Mouse (Mus musculus): Measurements from ENCODE around the gene Ttc24. TPM values are rescaled to one million over a fixed set of nuclear protein-coding genes. Genes with fewer than 3 reads are reported as not detected.
A peak's percentile ranks its signal among the peaks of the same experiment; 100 is the strongest.

The Ttc24 gene
- polyA plus RNA-seq, 1 experiment from 2014 or later = not detected

GRCm38 (mm10) chr3:88030608-88031395 lies 47.3 kb downstream of the Ttc24 start:
- no peaks in the 10 kb centered on the region for H3K9me3 ChIP-seq
- H3K27ac ChIP-seq = no peak overlapping the region
- H3K9ac ChIP-seq = no peak overlapping the region
- no peak overlapping the region for H3K4me3 ChIP-seq
- H3K4me1 ChIP-seq = no peaks in the 10 kb centered on the region
- no peaks in the 10 kb centered on the region for H3K36me3 ChIP-seq
- ATAC-seq (ENCODE audit: insufficient number of reproducible peaks, low FRiP score, low TSS enrichment, low read depth) = no peak
- WGBS = 17% methylated on average over 19 of the region's 19 CpGs
- no peak overlapping the region for H3K4me2 ChIP-seq
- peaks cover 67% of the 10 kb centered on the region for H3K27me3 ChIP-seq

- 56% methylated on average over 5 of the region's 5 CpGs for WGBS
- Histone ChIP-seq H3K36me3 (no peaks in the 10 kb centered on the region), H3K9me3 (no peaks in the 10 kb centered on the region), H3K27ac (no peak within 1 kb of the TSS), H3K4me2 (no peak within 1 kb of the TSS), H3K27me3 (peaks cover 83% of the 10 kb centered on the region), H3K4me3 (no peak within 1 kb of the TSS), H3K9ac (no peak within 1 kb of the TSS), H3K4me1 (peaks cover 16% of the 10 kb centered on the region)
- no peak for ATAC-seq (ENCODE audit: insufficient number of reproducible peaks, low FRiP score, low TSS enrichment, low read depth)
Observed at GRCm38 (mm10) chr3:88027434-88028186, 50.5 kb downstream of the Ttc24 start, which contains the start of gene Hapln2. TSS of gene Hapln2 (minus strand) at chr3:88027583.

GRCm38 (mm10) chr3:88026823-88027222 lies 51.3 kb downstream of the Ttc24 start:
- no peak for ATAC-seq (ENCODE audit: insufficient number of reproducible peaks, low FRiP score, low TSS enrichment, low read depth)
- Histone ChIP-seq H3K9ac (no peak overlapping the region), H3K36me3 (no peaks in the 10 kb centered on the region), H3K27me3 (peaks cover 82% of the 10 kb centered on the region), H3K9me3 (no peaks in the 10 kb centered on the region), H3K4me2 (no peak overlapping the region), H3K4me3 (no peak overlapping the region), H3K4me1 (peaks cover 20% of the 10 kb centered on the region), H3K27ac (no peak overlapping the region)
- WGBS = 56% methylated on average over 7 of the region's 7 CpGs

GRCm38 (mm10) chr3:88023192-88024074 lies 54.7 kb downstream of the Ttc24 start:
- H3K4me2 ChIP-seq = peak overlapping the region; percentile 98
- H3K36me3 ChIP-seq = no peaks in the 10 kb centered on the region
- H3K9ac ChIP-seq = peak overlapping the region; percentile 21
- no peaks in the 10 kb centered on the region for H3K9me3 ChIP-seq
- no peak overlapping the region for H3K27ac ChIP-seq
- peak overlapping the region; percentile 53 for H3K4me3 ChIP-seq
- peaks cover 20% of the 10 kb centered on the region for H3K4me1 ChIP-seq
- peaks cover 79% of the 10 kb centered on the region for H3K27me3 ChIP-seq
- ATAC-seq (ENCODE audit: insufficient number of reproducible peaks, low FRiP score, low TSS enrichment, low read depth) = 0 out of 2 replicates have a peak, but pooled peaks have one; percentile 50
- under 1% methylated on average over 76 of the region's 81 CpGs for WGBS

- peak; percentile 73; the same call in 1 of the 2 replicates for ATAC-seq (ENCODE audit: insufficient number of reproducible peaks, low FRiP score, low TSS enrichment, low read depth)
- no peak overlapping the region for H3K27ac ChIP-seq
- H3K36me3 ChIP-seq = no peaks in the 10 kb centered on the region
- under 1% methylated on average over 66 of the region's 66 CpGs for WGBS
- no peaks in the 10 kb centered on the region for H3K9me3 ChIP-seq
- peak overlapping the region; percentile 53 for H3K4me3 ChIP-seq
- peaks cover 82% of the 10 kb centered on the region for H3K27me3 ChIP-seq
- H3K9ac ChIP-seq = peak overlapping the region; percentile 21; the same call in 1 of the 2 replicates
- peak overlapping the region; percentile 98 for H3K4me2 ChIP-seq
- peaks cover 20% of the 10 kb centered on the region for H3K4me1 ChIP-seq
Observed at GRCm38 (mm10) chr3:88022322-88023191, 55.5 kb downstream of the Ttc24 start.

Other genes starting within 250 kb of the Ttc24 start
- 0.05 TPM in 1 of 2 replicates, not detected in the other for gene Sh2d2a, start 231.5 kb downstream of the Ttc24 start, polyA plus RNA-seq (2015; fragmentation: Nextera tagmentation; extraction: Ambion mirVana)
- 13.1 and 15.0 TPM in 2 replicates for gene Prcc, start 192.7 kb downstream of the Ttc24 start, polyA plus RNA-seq (2015; fragmentation: Nextera tagmentation; extraction: Ambion mirVana)
- gene Hdgf, start 172.0 kb downstream of the Ttc24 start, polyA plus RNA-seq (2015; fragmentation: Nextera tagmentation; extraction: Ambion mirVana) = 223 and 241 TPM in 2 replicates
- 62.9 and 64.3 TPM in 2 replicates for gene Mrpl24, start 158.8 kb downstream of the Ttc24 start, polyA plus RNA-seq (2015; fragmentation: Nextera tagmentation; extraction: Ambion mirVana)
- gene Isg20l2, start 148.0 kb downstream of the Ttc24 start, polyA plus RNA-seq (2015; fragmentation: Nextera tagmentation; extraction: Ambion mirVana) = 48.5 and 56.0 TPM in 2 replicates
- 18.4 and 18.5 TPM in 2 replicates for gene Rrnad1, start 147.6 kb downstream of the Ttc24 start, polyA plus RNA-seq (2015; fragmentation: Nextera tagmentation; extraction: Ambion mirVana)
- gene Crabp2, start 129.6 kb downstream of the Ttc24 start, polyA plus RNA-seq (2015; fragmentation: Nextera tagmentation; extraction: Ambion mirVana) = 249 and 274 TPM in 2 replicates
- 26.6 and 37.2 TPM in 2 replicates for gene Nes, start 107.2 kb downstream of the Ttc24 start, polyA plus RNA-seq (2015; fragmentation: Nextera tagmentation; extraction: Ambion mirVana)
- 0.72 and 1.1 TPM in 2 replicates for gene Bcan, start 78.1 kb downstream of the Ttc24 start, polyA plus RNA-seq (2015; fragmentation: Nextera tagmentation; extraction: Ambion mirVana)
- not detected in 2 replicates for gene Hapln2, start 50.7 kb downstream of the Ttc24 start, polyA plus RNA-seq (2015; fragmentation: Nextera tagmentation; extraction: Ambion mirVana)
- gene Gpatch4, start 35.2 kb downstream of the Ttc24 start, polyA plus RNA-seq (2015; fragmentation: Nextera tagmentation; extraction: Ambion mirVana) = 29.4 and 32.6 TPM in 2 replicates
- 184 and 193 TPM in 2 replicates for gene Naxe, start 19.8 kb downstream of the Ttc24 start, polyA plus RNA-seq (2015; fragmentation: Nextera tagmentation; extraction: Ambion mirVana)
- 17.6 and 17.8 TPM in 2 replicates for gene Iqgap3, start 3.7 kb upstream of the Ttc24 start, polyA plus RNA-seq (2015; fragmentation: Nextera tagmentation; extraction: Ambion mirVana)
- gene Mef2d, start 64.1 kb upstream of the Ttc24 start, polyA plus RNA-seq (2015; fragmentation: Nextera tagmentation; extraction: Ambion mirVana) = 23.3 and 29.8 TPM in 2 replicates
- gene Rhbg, start 176.4 kb upstream of the Ttc24 start, polyA plus RNA-seq (2015; fragmentation: Nextera tagmentation; extraction: Ambion mirVana) = 24.1 and 25.6 TPM in 2 replicates
- 2.0 and 4.1 TPM in 2 replicates for gene Gm38392, start 208.9 kb upstream of the Ttc24 start, polyA plus RNA-seq (2015; fragmentation: Nextera tagmentation; extraction: Ambion mirVana)
- gene Tsacc, start 218.7 kb upstream of the Ttc24 start, polyA plus RNA-seq (2015; fragmentation: Nextera tagmentation; extraction: Ambion mirVana) = 9.9 and 12.0 TPM in 2 replicates
- gene Cct3, start 218.8 kb upstream of the Ttc24 start, polyA plus RNA-seq (2015; fragmentation: Nextera tagmentation; extraction: Ambion mirVana) = 440 and 451 TPM in 2 replicates
- 198 and 199 TPM in 2 replicates for gene Glmp, start 246.7 kb upstream of the Ttc24 start, polyA plus RNA-seq (2015; fragmentation: Nextera tagmentation; extraction: Ambion mirVana)